Mouse (Mus musculus): ENCODE results near the gene Hoxd9. TPM values are rescaled to one million over a fixed set of nuclear protein-coding genes. Genes with fewer than 3 reads are reported as not detected.

The Hoxd9 gene
- polyA plus RNA-seq, 1 experiment from 2014 or later: 67.0 TPM

GRCm38 (mm10) chr2:74702820-74703219 is 5.3 kb downstream of the Hoxd9 start:
- 48% methylated on average over 6 of the region's 6 CpGs for WGBS
- no peaks in the 10 kb centered on the region for H3K27me3 ChIP-seq (ENCODE audit: insufficient read depth, low read length)
- DNase-seq (ENCODE audit: low spot score) (no peak), ATAC-seq (replicated peaks; ENCODE audit: low FRiP score, low read depth) (no peak)
- H3K4me1 ChIP-seq (replicated peaks; ENCODE audit: insufficient read depth, low read length): peaks cover 12% of the 10 kb centered on the region
- peak overlapping the region; percentile 81 for H3K4me2 ChIP-seq (ENCODE audit: low read length)
- no peaks in the 10 kb centered on the region for H3K9me3 ChIP-seq (replicated peaks; ENCODE audit: low read length)
- peak overlapping the region; percentile 100 for H3K27ac ChIP-seq
- H3K9ac ChIP-seq (ENCODE audit: low read depth, low read length): 0 out of 2 replicates have a peak overlapping the region, but pooled peaks have one; percentile 4
- H3K36me3 ChIP-seq (ENCODE audit: insufficient read depth, low read length): no peaks in the 10 kb centered on the region
- no peak for TF ChIP-seq CTCF (IDR thresholded peaks at IDR 0.05; ENCODE audit: low read depth)
- H3K4me3 ChIP-seq (replicated peaks; ENCODE audit: low read depth, low read length): peak overlapping the region; percentile 89; the same call in 1 of the 2 replicates

- Histone ChIP-seq H3K4me1 (replicated peaks; ENCODE audit: insufficient read depth, low read length) (peaks cover 12% of the 10 kb centered on the region), H3K36me3 (ENCODE audit: insufficient read depth, low read length) (no peaks in the 10 kb centered on the region), H3K27ac (peak overlapping the region; percentile 100), H3K9me3 (replicated peaks; ENCODE audit: low read length) (no peaks in the 10 kb centered on the region), H3K9ac (ENCODE audit: low read depth, low read length) (peak overlapping the region; percentile 100; the same call in 1 of the 2 replicates), H3K27me3 (ENCODE audit: insufficient read depth, low read length) (no peaks in the 10 kb centered on the region), H3K4me2 (ENCODE audit: low read length) (peak overlapping the region; percentile 81), H3K4me3 (replicated peaks; ENCODE audit: low read depth, low read length) (peak overlapping the region; percentile 89)
- DNase-seq (ENCODE audit: low spot score) (no peak), ATAC-seq (replicated peaks; ENCODE audit: low FRiP score, low read depth) (no peak)
- TF ChIP-seq CTCF (IDR thresholded peaks at IDR 0.05; ENCODE audit: low read depth): no peak
- WGBS: 37% methylated on average over 10 of the region's 10 CpGs
Measured at GRCm38 (mm10) chr2:74703317-74703716, 5.8 kb downstream of the Hoxd9 start.

GRCm38 (mm10) chr2:74703720-74704392 is 6.3 kb downstream of the Hoxd9 start:
- H3K27me3 ChIP-seq (ENCODE audit: insufficient read depth, low read length): no peaks in the 10 kb centered on the region
- H3K36me3 ChIP-seq (ENCODE audit: insufficient read depth, low read length): no peaks in the 10 kb centered on the region
- peak overlapping the region; percentile 100 for H3K27ac ChIP-seq
- no peak for TF ChIP-seq CTCF (IDR thresholded peaks at IDR 0.05; ENCODE audit: low read depth)
- WGBS: 17% methylated on average over 26 of the region's 26 CpGs
- peak; percentile 70 for ATAC-seq (replicated peaks; ENCODE audit: low FRiP score, low read depth)
- no peaks in the 10 kb centered on the region for H3K9me3 ChIP-seq (replicated peaks; ENCODE audit: low read length)
- peaks cover 13% of the 10 kb centered on the region for H3K4me1 ChIP-seq (replicated peaks; ENCODE audit: insufficient read depth, low read length)
- H3K9ac ChIP-seq (ENCODE audit: low read depth, low read length): peak overlapping the region; percentile 100
- DNase-seq (ENCODE audit: low spot score): no peak
- peak overlapping the region; percentile 89 for H3K4me3 ChIP-seq (replicated peaks; ENCODE audit: low read depth, low read length)
- peak overlapping the region; percentile 81 for H3K4me2 ChIP-seq (ENCODE audit: low read length)

- no peaks in the 10 kb centered on the region for H3K9me3 ChIP-seq (replicated peaks; ENCODE audit: low read length)
- H3K27me3 ChIP-seq (ENCODE audit: insufficient read depth, low read length): no peaks in the 10 kb centered on the region
- H3K9ac ChIP-seq (ENCODE audit: low read depth, low read length): peak within 1 kb of the TSS; percentile 100
- under 1% methylated on average over 36 of the region's 52 CpGs for WGBS
- H3K4me2 ChIP-seq (ENCODE audit: low read length): peak within 1 kb of the TSS; percentile 81
- peak within 1 kb of the TSS; percentile 100 for H3K27ac ChIP-seq
- peak; percentile 68 for ATAC-seq (replicated peaks; ENCODE audit: low FRiP score, low read depth)
- no peaks in the 10 kb centered on the region for H3K36me3 ChIP-seq (ENCODE audit: insufficient read depth, low read length)
- peaks cover 20% of the 10 kb centered on the region for H3K4me1 ChIP-seq (replicated peaks; ENCODE audit: insufficient read depth, low read length)
- H3K4me3 ChIP-seq (replicated peaks; ENCODE audit: low read depth, low read length): peak within 1 kb of the TSS; percentile 89
- TF ChIP-seq CTCF (IDR thresholded peaks at IDR 0.05; ENCODE audit: low read depth): no peak
- DNase-seq (ENCODE audit: low spot score): peak; percentile 89
Measured at GRCm38 (mm10) chr2:74704393-74704998, 7.0 kb downstream of the Hoxd9 start, which contains the start of gene Hoxd8. Gene Hoxd8 (plus strand): TSS chr2:74704615.

- 1% methylated on average over 19 of the region's 66 CpGs for WGBS
- Histone ChIP-seq H3K27ac (peak overlapping the region; percentile 100), H3K4me1 (replicated peaks; ENCODE audit: insufficient read depth, low read length) (peaks cover 19% of the 10 kb centered on the region), H3K9ac (ENCODE audit: low read depth, low read length) (peak overlapping the region; percentile 100), H3K4me3 (replicated peaks; ENCODE audit: low read depth, low read length) (peak overlapping the region; percentile 89), H3K4me2 (ENCODE audit: low read length) (peak overlapping the region; percentile 81), H3K36me3 (ENCODE audit: insufficient read depth, low read length) (no peaks in the 10 kb centered on the region), H3K27me3 (ENCODE audit: insufficient read depth, low read length) (no peaks in the 10 kb centered on the region), H3K9me3 (replicated peaks; ENCODE audit: low read length) (no peaks in the 10 kb centered on the region)
- no peak for TF ChIP-seq CTCF (IDR thresholded peaks at IDR 0.05; ENCODE audit: low read depth)
- ATAC-seq (replicated peaks; ENCODE audit: low FRiP score, low read depth) (peak; percentile 40), DNase-seq (ENCODE audit: low spot score) (peak; percentile 44)
Measured at GRCm38 (mm10) chr2:74704999-74705466, 7.5 kb downstream of the Hoxd9 start.

- Histone ChIP-seq H3K36me3 (ENCODE audit: insufficient read depth, low read length) (no peaks in the 10 kb centered on the region), H3K27ac (peak overlapping the region; percentile 100), H3K9ac (ENCODE audit: low read depth, low read length) (peak overlapping the region; percentile 100), H3K4me3 (replicated peaks; ENCODE audit: low read depth, low read length) (peak overlapping the region; percentile 89), H3K27me3 (ENCODE audit: insufficient read depth, low read length) (no peaks in the 10 kb centered on the region), H3K4me1 (replicated peaks; ENCODE audit: insufficient read depth, low read length) (peaks cover 14% of the 10 kb centered on the region; the same call in 1 of the 2 replicates), H3K9me3 (replicated peaks; ENCODE audit: low read length) (no peaks in the 10 kb centered on the region), H3K4me2 (ENCODE audit: low read length) (peak overlapping the region; percentile 81)
- WGBS: under 1% methylated on average over 63 of the region's 85 CpGs
- no peak for TF ChIP-seq CTCF (IDR thresholded peaks at IDR 0.05; ENCODE audit: low read depth)
- ATAC-seq (replicated peaks; ENCODE audit: low FRiP score, low read depth): peak; percentile 14; the same call in 1 of the 2 replicates
- DNase-seq (ENCODE audit: low spot score): peak; percentile 88
Measured at GRCm38 (mm10) chr2:74705467-74706089, 8.1 kb downstream of the Hoxd9 start.
